Mouse (Mus musculus): ENCODE measurements at regions not wholly inside any gene's neighbourhood (a gene's known extent, or its start where the extent isn't known, plus 50 kb on each side); places are given as distances from the start of the nearest gene placed in this dataset.

GRCm38 (mm10) chr8:10821901-10822300 is 186.4 kb downstream of the Irs2 start:
- no peak for ATAC-seq

DNA sequence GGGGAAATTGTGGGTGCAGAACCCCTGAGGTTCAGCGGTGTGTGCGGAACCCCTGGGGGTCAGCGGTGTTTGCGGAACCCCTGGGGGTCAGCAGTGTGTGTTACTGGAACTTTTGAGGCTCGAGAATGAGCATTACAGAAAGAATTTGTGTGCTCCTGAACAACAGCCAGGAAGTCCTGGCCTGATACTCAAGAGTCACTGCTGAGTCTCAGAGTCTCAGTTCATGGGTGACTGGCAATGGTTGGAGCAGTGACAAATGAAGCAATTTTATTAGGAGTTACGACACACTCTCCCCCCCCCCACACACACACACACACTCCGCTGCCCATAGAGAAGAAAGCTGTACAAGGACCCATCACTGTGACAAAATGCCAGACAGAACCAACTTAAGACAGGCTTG is 193.8 kb downstream of the Irs2 start:
- no peak for ATAC-seq

- no peak for ATAC-seq
Measured at GRCm38 (mm10) chr8:10812060-10812670, 196.1 kb downstream of the Irs2 start.

DNA sequence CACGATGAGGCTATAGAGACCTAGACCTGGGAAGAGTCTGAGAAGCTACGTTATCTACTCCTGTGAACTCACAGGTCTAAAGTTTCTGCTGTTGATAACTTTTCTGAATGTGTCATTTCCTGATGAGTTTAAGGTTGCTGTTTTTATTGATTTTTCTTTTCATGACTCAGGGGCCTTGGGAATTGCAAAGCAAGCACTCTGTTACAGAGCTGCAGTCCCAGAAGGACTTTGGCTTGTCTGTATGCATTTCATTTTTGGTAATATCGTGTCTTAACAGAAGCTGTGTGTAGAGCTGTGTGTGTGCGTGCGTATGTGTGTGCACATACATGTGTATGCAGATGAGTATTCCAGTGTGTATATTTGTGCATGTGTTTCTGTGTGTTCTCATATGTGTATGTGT is 201.2 kb downstream of the Irs2 start:
- ATAC-seq, result no peak

- ATAC-seq, result no peak
Measured at GRCm38 (mm10) chr8:10805405-10806151, 202.7 kb downstream of the Irs2 start.

DNA sequence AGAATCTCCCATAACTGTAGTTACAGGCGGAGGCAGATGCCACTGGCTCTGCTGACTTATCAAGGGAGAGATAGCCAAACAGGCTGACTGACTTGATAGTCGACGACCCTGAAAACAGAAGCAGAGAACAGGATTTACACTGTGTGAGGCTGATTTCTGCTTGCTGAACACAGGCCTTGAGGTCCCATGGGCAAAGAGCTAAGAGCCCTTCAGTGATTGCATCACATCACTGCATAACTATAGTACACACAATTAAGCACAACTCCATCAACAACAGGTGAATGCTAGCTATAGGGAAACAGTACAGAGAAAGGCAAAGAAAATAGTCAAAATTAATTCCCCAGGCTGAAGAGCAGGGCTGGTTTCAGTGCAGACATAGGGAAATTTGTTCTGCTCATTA is 203.3 kb downstream of the Irs2 start:
- no peak for ATAC-seq

GRCm38 (mm10) chr8:10802003-10802402 is 206.3 kb downstream of the Irs2 start:
- ATAC-seq, result no peak

DNA sequence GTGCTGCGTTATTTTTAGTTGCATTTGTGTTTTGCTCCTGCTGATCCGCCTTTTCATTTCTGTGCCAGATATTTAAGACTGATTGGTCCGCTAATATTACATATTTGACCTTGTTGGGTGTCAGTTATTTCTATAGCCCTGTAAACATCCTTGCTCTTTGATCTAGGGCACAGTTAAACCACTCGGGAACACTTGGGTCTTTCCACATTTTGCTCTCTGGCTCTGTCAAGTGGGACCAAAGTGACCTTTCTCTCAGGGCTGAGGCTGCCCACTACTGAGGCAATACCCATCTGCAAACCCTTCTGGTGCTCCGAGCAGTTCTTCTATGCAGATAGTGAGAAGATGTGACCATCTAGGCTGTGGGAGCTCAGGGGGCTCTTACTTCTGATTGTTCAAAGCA is 206.7 kb downstream of the Irs2 start:
- ATAC-seq, result no peak

DNA sequence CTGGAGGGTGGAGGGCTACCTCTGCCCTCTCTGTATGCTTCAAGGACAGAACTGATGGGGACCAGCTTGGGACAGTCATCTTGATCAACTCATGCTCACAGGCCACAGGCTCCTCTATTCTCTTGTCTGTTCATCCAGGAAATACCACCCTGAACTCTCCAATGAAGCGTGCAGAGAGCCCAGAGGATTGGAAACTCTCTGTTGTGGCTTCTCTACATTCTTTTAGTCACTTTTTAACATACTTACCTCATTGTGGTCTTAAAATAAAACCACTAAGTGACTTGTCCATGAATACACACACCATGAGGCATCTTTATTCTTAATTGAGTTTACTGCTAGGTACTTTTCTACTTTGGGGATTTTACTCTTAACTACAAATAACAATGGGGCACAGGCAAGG is 209.8 kb downstream of the Irs2 start:
- ATAC-seq, result no peak

DNA sequence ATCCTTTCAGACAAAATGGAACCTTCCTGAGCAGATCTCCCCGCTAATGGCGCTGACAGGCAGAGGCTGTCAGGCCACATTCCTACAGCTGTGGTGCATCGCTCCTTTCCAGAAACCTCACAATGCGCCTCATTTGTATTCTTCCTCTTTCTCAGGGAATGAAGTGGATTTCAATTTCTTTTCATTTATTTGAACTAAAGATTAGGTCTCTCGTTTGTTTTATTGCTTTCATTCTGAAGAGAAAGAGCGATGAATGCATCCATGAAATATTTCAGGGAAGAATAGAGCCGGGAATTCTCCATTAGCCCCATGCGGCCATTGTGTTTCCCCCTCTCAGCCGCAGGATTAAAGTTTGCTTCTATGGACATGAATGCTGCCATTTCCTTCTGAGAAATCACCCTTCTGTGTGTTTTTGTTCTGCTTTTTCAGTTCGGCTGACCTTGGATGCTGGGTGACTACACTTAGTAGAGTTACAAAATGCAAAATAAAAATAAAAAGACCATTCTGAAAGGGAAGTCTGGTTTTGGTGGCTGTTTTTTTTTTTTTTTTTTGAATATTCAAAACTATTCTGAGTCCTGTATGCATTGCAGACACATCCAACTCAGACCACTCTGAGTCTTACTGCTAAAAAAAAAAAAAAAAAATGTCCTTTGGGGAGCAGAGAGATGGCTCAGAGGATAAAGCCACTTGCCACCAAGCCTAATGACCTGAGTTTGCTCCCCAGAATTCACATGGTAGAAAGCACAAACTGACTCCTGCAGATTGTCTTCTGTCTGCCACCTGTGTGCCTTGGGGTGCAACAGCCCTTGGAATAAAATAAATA is 213.7 kb downstream of the Irs2 start:
- no peak for ATAC-seq

DNA sequence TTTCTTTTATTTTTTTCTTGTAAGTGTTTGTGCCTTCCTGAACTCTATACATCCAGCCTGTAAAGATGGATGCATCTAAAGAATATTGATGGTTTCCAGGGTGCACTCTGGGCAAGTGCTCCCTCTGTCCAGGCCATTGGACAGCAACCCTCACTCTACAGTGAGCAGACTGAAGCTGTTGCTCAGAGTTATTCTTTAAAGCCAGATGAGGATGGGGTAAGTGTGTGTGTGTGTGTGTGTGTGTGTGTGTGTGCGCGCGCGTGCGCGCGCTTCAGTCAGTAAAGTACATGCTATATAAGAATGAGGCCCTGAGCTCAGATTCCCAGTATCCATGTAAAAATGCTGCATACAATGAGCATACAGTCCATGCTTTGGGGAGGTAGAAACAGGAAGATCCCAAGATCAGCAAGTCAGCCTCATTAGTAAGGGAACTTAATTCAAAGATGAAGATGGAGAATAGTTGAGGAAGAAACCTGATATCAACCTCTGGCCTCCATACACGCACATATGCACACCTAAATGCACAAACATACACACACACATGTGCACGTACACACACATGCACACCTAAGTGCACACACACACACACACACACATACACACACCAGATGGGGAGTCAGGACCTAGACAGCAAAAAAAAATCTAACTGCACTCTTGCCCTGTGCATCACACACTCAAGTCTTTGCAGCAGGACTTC is 214.4 kb downstream of the Irs2 start:
- ATAC-seq, result no peak

DNA sequence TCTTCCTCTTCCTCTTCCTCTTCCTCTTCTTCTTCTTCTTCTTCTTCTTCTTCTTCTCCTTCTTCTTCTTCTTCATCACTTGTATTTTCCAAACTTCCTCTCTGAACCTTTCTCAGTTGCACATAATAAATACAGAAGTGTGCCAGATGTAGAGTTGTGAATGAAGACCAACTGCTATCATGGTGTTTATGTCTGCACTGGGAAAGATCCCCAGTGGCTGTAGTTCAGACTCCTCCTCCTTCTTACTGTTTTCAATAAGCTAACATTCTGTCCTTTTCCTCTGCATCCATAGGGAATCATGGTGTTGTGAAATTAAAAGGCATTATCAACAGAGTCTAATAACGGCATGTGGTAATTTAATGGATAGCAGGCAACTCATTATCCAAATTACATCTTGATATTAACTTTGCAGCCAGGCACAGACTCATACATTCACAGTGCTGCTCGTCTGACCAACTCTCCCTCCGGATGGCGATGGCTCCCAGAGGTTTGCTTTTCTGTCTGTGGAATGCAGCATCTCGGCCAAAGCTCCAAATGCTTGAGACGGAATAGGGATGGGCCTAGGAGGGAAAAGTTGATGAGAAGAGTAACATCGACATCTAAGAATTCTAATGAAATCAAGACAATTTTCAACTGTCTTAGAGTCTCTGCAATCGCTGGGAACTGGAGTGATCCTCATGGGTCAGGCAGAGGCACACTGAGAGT is 219.6 kb downstream of the Irs2 start:
- no peak for ATAC-seq

- no peak for ATAC-seq
Measured at GRCm38 (mm10) chr8:10785801-10786200, 222.5 kb downstream of the Irs2 start.

DNA sequence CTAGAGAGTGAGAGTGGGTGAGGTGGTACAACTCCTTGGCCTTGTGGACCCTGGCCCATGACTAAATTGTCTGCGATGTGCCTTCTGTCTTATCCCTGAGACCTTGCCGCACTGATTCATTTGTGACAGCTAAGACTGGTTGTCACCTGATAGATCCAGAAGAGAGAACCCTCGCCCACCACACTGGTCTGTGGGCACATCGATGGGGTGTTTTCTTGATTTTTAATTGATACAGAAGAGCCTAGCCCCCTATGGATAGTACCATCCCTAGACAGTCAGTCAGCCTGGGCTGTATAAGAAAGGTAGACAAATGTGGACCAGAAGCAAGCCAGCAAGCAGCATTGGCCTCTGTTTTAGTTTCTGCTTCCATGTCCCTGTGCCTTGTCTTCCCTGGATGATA is 222.9 kb downstream of the Irs2 start:
- ATAC-seq, result no peak

- no peak for ATAC-seq
Measured at GRCm38 (mm10) chr8:10784481-10784880, 223.8 kb downstream of the Irs2 start.

DNA sequence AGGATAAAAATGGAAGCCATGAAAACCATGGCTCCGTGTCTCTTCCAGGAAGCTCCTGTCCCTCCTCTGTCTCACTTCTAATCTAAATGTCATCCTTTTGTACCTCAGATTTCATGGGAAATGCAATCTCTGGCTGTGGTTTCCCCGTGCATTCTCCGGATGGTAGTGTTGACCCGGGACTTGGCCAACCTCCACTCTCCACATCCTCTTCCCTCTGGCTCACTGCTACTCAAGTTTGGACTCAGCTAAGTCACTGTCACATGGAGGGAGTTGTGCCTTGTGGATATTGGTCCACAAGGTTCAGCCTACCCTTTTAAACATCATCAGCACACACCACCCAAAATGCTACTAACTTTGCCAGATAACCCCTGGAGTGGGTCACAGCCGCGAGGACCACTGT is 226.4 kb downstream of the Irs2 start:
- no peak for ATAC-seq

DNA sequence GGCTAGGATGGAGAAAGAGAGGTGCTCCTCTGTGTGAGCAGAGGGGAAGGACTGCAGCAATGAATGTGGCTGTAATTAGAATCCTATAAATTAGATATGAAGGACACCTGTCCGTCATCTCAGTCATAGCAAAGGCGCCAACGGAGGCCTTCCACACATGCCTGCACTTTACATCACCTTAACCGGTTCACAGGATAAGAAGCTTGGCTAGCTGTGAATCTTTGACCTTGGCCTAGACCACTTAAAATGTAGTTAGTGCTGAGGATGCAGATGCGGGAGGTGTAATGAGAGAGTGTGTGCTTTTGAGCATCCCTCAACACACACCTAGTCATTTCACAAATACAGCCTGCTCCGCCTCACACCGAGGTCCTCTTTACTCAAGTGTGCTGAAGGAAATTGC is 228.6 kb downstream of the Irs2 start:
- ATAC-seq, result no peak

- no peak for ATAC-seq
Measured at GRCm38 (mm10) chr8:10775202-10776010, 232.9 kb downstream of the Irs2 start.

DNA sequence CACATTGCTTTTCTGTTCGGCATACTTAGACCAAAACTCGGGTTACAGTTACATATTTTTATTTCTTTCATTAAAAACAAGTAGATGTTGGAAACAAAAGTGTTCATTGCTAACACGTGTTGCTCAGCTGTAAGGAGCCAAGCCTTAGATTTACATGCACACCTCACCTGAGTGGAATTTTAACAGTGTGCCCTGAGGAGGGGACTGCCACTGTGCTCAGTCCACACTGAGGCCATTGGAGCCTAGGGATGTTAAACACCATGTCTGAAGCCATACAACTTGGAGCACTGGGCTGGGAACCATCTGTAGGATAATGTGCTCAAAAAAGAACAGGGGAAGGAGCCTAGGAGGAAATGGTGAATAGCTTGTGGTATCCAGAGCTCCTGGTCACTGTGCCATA is 233.5 kb downstream of the Irs2 start:
- no peak for ATAC-seq

GRCm38 (mm10) chr8:10768181-10768580 is 240.1 kb downstream of the Irs2 start:
- ATAC-seq, result no peak

DNA sequence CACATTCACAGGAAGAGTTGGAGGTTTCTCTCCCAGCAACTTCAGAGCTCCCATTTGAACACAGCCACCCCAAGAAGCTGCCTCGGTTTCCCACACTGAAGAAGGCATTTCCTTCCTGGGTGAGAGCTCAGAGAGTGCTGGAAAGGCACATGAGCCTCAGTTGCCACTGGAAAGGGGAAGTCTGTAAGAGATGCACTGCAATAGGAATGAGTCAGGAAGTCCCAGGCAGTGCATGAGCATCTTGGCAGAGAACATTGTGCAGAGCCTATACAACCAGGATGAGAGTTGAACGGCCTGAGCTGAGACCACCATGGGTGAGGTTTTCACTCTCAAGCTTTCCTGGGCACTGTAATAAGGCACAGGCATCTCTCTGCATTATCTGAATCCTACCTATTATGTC is 244.4 kb downstream of the Irs2 start:
- ATAC-seq, result no peak
